Mouse (Mus musculus) mouse trophoblast stem cell (cell line): ENCODE results near the gene Lrrc49.

Experiments
- in situ Hi-C, 2 experiments: fragments of 300-500 bp; cut with MseI, MboI; formaldehyde crosslinking; loops; 2 replicates in 1 of 2; 3 replicates in 1 of 2; pipeline ENCODE4 v1.15.1; 2025

The Lrrc49 gene

DNA sequence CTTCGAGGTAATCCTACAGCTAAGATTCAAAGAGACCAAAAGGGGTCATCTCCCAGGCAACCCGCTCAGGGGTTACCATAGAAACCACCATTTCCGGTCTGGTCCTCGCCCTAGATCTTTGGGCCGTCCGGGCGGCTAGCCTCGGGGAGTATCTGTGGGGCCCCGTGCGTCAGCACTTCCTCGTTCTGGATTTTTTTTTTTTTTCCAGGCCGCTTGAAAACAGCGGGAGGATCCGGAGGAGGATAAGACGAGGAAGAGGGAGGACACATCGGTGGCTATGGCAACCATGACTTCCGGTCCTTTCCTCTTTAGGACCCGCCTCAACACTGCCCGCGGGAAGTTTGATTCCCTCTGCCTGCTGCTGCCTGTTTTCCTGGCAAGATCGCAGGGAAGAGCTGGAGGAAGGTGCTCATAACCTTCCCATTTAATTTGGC is at the start of gene Lrrc49:
Lrrc49 (minus strand) TSS at position 268 of the 434 bp plus-strand sequence.
- in situ Hi-C loops = no loop called here

GRCm38 (mm10) chr9:60734321-60734720 is 46.4 kb upstream of the Lrrc49 start:
- in situ Hi-C loops = no loop called here

GRCm38 (mm10) chr9:60724968-60725367 is 37.0 kb upstream of the Lrrc49 start:
- in situ Hi-C loops = no loop called here

DNA sequence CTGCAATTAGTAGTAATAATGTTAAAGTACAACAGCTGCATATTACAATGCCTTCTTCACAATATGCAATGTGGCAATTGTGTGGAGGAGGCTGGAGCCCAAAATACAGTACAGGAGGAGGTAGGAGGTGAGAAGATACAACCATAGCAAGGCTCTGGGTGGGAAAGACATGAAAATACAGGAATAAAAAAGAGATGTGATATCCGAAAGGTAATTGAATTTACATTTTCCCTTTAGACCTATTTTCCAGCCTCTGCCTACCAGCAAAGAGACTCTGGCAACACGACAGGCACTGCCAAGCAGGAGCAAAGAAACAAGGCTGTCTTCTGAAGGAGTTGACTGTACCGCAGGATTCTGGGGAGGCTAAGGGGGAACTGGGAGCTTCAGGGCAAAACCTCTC is 31.7 kb upstream of the Lrrc49 start:
- in situ Hi-C loops = loop anchor here in 1 of 2 experiments (10.0 kb wide), 1 partner anchor 135 kb away; no protein-coding TSS in a partner anchor

- in situ Hi-C loops = loop anchor here in 1 of 2 experiments (10.0 kb wide), 1 partner anchor 137 kb away; no protein-coding TSS in a partner anchor
Measured at GRCm38 (mm10) chr9:60718284-60718683, 30.3 kb upstream of the Lrrc49 start.

DNA sequence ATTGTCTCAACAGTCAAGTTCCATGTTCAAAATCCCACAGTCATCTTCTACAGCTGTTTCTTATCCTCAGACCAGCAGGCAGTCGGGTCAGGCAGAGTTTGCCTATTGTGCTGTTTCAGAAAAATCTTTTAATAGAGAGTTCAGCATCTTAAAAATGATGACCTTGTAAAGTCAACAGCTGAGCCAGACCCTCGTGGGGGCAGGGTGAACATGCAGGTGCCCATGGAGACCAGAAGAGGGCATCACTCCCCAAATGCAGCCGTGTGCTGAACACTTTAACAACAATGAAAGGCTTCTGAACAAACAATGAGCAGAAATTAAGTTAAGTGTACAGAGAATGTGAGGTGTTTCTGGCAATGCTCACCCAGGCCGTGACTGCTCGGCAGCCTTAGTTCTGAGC is 27.9 kb upstream of the Lrrc49 start:
- in situ Hi-C loops = loop anchor here in 1 of 2 experiments (10.0 kb wide), 1 partner anchor 139 kb away; no protein-coding TSS in a partner anchor

GRCm38 (mm10) chr9:60715271-60715670 is 27.3 kb upstream of the Lrrc49 start:
- in situ Hi-C loops = loop anchor here in 1 of 2 experiments (10.0 kb wide), 1 partner anchor 140 kb away; no protein-coding TSS in a partner anchor

GRCm38 (mm10) chr9:60714191-60714590 is 26.2 kb upstream of the Lrrc49 start:
- in situ Hi-C loops = loop anchor here in 1 of 2 experiments (10.0 kb wide), 1 partner anchor 141 kb away; no protein-coding TSS in a partner anchor

GRCm38 (mm10) chr9:60713616-60714015 is 25.7 kb upstream of the Lrrc49 start:
- in situ Hi-C loops = loop anchor here in 1 of 2 experiments (10.0 kb wide), 1 partner anchor 141 kb away; no protein-coding TSS in a partner anchor

GRCm38 (mm10) chr9:60712771-60713541 is 25.0 kb upstream of the Lrrc49 start, which contains the start of gene Larp6:
Gene Larp6, plus strand, starts transcription at chr9:60712989.
- in situ Hi-C loops = loop anchor here in 1 of 2 experiments (10.0 kb wide), 1 partner anchor 142 kb away; no protein-coding TSS in a partner anchor

DNA sequence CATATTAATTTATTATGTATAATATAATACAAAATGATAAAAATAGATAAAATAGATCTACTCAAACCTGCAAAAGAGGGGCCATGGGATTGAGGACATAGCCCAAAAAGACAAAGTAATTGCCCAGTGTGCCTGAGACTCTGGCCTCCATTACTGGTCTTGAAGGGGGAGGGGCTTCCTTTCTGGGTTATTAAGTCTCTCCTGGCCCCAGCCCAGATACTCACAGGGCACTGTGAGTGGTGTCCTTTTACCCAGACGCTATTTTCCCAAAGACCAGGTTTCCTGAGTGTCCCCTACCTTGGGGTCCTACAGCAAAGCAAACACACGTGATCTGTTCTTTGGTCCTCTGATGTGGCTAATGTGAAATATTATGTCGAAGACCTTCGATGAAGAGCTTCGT is 24.1 kb upstream of the Lrrc49 start:
- in situ Hi-C loops = loop anchor here in 1 of 2 experiments (10.0 kb wide), 1 partner anchor 143 kb away; no protein-coding TSS in a partner anchor

- in situ Hi-C loops = loop anchor here in 1 of 2 experiments (10.0 kb wide), 1 partner anchor 145 kb away; no protein-coding TSS in a partner anchor
Measured at GRCm38 (mm10) chr9:60709721-60710120, 21.8 kb upstream of the Lrrc49 start.

DNA sequence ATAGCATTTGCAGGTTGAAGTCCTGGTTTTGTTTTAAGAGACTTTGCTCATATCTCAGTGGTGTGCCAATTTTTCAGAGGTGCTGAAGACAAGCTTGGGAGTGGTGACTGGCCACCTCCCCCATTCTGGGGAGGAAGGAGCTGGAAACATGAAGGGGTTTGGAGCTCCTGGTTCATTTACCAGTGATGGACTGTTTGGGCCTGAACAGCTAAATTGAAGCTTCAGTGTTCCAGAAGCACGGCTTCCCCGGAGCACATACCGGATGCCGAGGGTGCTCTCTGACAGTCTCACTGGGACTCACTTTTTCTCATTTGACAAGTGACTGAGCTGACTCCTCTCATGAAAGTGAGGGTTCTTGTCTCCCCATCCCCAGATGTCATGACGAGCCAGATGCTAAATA is 20.6 kb upstream of the Lrrc49 start:
- in situ Hi-C loops = no loop called here

DNA sequence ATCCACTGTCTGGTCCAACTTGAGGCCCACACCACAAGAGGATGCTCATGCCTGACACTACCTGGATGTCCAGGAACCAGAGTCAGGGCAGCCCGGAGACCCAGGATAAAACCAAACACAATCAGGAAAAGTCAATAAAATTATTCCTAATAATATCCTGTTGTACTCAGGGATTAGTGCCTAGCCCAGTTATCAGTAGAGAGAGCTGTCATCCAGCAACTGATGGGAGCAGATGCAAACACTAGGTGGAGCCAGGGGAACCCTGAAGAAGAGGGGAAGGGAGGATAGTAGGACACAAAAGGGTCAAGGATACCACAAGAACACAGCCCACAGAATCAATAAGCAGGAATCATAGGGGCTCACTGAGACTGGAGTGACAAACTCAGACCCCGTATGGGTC is 19.6 kb upstream of the Lrrc49 start:
- in situ Hi-C loops = no loop called here

DNA sequence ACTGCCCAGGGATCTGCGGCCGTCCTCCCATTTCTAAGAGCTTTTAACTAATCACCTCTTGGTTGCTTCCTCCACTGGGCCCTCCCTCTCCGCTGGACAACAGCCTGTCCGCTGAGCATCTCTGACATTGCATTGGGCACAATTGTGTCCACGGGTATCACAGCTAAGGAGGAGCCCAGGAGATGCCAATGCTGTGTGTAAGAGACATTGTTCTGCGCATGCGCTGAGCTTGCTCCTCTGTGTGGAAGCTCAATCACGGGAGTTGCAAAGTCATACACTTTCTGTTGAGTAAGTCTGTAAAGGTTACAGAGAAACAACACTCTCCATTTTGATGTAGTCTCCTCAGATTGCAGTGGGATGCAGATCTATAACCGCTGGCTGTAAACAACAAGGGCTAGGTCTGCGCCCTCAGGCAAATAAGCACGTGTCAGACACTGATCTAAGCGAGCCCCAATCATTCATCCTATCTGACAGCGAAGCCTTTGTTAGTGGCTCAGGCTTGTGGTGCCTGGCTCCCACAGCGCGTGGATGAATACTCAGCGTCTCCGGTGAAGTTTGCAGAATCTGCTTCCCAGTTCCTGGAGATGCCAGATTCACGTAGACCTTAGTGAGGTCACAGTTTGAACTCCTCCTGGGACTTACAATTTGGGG is 11.7 kb upstream of the Lrrc49 start:
- in situ Hi-C loops = loop anchor here in 1 of 2 experiments (10.0 kb wide), 1 partner anchor 45 kb away; no protein-coding TSS in a partner anchor

DNA sequence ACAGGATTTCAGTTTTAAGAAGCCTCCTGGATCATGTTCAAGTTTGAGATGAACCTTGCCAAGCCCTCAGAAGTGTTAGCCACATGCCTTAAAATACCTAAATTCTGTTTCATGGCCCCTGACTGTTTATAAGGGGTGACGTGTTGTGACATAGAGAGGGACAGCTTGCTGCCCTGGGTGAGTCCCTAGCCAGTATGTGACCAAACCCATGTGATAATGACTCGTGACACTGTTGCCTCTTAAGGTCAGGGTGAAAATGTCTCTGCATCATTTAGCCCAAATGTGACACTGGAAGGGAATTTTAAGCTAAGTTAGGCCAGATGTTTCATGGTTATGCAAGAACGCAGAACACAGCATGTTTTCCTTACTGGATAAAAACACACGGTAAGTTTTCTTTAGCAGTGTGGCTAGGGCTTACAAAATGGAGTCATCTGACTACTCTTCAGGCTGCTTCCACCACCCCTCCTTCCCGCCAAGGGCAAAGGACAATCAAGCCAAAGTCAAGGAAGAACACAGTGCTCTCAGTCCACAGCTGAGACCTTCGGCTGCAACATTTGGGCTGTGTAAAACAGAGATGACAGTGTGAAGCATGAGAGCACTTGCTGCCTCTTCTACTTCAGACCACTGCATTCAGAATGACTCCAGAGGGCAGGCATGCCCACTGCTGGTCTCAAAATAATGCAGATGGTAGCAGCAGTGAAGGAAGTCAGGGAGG is 8.5 kb upstream of the Lrrc49 start:
- in situ Hi-C loops = loop anchor here in 1 of 2 experiments (10.0 kb wide), 1 partner anchor 48 kb away; no protein-coding TSS in a partner anchor

DNA sequence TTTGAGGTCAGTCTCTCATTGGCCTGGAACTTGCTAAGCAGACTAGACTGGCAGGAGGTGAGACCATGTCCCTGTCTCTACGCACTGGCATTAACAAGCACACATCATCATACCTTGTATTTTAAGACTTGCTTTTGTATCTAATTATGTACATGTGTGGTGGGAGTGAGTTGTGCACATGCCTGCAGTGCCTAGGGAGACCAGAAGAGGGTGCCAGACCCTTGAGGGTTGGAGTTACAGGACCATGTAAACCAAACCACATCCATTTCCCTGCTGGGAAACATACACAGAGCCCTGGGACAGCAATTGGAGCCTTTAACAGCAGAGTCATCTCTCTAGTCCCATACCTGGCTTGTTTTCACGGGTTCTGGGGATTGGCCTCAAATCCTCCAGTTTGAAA is 6.0 kb upstream of the Lrrc49 start:
- in situ Hi-C loops = loop anchor here in 1 of 2 experiments (10.0 kb wide), 1 partner anchor 51 kb away; no protein-coding TSS in a partner anchor

GRCm38 (mm10) chr9:60692624-60693023 is 4.7 kb upstream of the Lrrc49 start:
- in situ Hi-C loops = loop anchor here in 1 of 2 experiments (10.0 kb wide), 1 partner anchor 52 kb away; no protein-coding TSS in a partner anchor

GRCm38 (mm10) chr9:60687415-60687814 is 543 bp downstream of the Lrrc49 start:
- in situ Hi-C loops = no loop called here

GRCm38 (mm10) chr9:60682753-60683152 is 5.2 kb downstream of the Lrrc49 start:
- in situ Hi-C loops = no loop called here

DNA sequence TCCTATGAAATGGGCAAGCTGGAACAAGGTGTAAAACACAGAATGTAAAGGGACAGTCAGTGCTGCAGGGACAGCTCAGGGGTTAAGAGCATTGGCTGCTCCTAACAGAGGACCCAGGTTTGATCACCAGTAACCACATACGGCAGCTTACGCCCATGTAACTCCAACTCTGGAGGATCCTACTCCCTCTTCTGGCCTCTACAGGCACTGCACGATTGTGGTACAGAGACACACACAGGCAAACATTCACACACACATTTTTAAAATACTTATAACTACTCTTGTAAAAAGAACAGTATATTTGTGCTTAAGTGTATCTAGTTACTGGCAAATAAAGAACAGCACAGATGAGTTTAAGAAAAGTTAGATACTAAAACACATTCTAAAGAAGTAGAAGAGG is 7.0 kb downstream of the Lrrc49 start:
- in situ Hi-C loops = no loop called here
